Mouse (Mus musculus): ENCODE data around the gene Fam173a. TPM values are rescaled to one million over a fixed set of nuclear protein-coding genes. Genes with fewer than 3 reads are reported as not detected.

Fam173a gene
- polyA plus RNA-seq, 1 experiment from 2014 or later = 89.8 TPM

- Histone ChIP-seq H3K36me3 (peaks cover 51% of the 10 kb centered on the region), H3K4me3 (replicated peaks) (no peak overlapping the region), H3K9me3 (no peaks in the 10 kb centered on the region), H3K27me3 (no peaks in the 10 kb centered on the region), H3K4me1 (replicated peaks) (peaks cover 81% of the 10 kb centered on the region), H3K4me2 (replicated peaks) (no peak overlapping the region), H3K27ac (no peak overlapping the region), H3K9ac (replicated peaks) (no peak overlapping the region; the same call in 1 of the 2 replicates)
- WGBS = 95% methylated on average over 13 of the region's 13 CpGs
- no peak for ATAC-seq
These were observed 34.3 kb upstream of the Fam173a start for GRCm38 (mm10) chr17:25827011-25827410.

GRCm38 (mm10) chr17:25825984-25826570 is 33.4 kb upstream of the Fam173a start:
- H3K9me3 ChIP-seq = no peaks in the 10 kb centered on the region
- 0 out of 2 replicates have a peak overlapping the region, but pooled peaks have one; percentile 3 for H3K4me2 ChIP-seq (replicated peaks)
- H3K4me1 ChIP-seq (replicated peaks) = peaks cover 72% of the 10 kb centered on the region
- no peaks in the 10 kb centered on the region for H3K27me3 ChIP-seq
- 95% methylated on average over 27 of the region's 27 CpGs for WGBS
- no peak for ATAC-seq
- H3K36me3 ChIP-seq = peaks cover 45% of the 10 kb centered on the region
- no peak overlapping the region for H3K9ac ChIP-seq (replicated peaks)
- no peak overlapping the region for H3K27ac ChIP-seq
- H3K4me3 ChIP-seq (replicated peaks) = no peak overlapping the region

DNA sequence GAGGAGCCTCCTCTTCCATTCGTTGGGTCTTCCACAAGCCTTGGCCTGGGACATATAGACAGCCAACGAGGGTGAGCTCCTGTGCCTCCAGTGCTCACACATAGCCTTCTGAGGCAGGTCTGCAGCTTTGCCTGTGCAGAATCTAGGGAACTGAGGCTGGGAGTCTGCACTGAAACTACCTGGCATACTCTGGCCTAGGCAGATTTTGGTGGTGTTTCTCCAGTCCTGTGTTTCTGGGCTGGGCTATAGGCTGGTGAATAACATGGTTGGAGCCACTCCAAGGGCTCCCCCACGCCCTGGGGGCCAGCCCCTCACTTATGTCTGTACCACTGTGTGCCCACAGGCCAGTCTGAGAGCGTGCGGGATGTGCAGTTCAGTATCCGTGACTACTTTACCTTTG is 32.6 kb upstream of the Fam173a start:
- peak overlapping the region; percentile 49 for H3K9ac ChIP-seq (replicated peaks)
- H3K27me3 ChIP-seq = peaks cover 4% of the 10 kb centered on the region
- peaks cover 64% of the 10 kb centered on the region for H3K4me1 ChIP-seq (replicated peaks)
- WGBS = 93% methylated on average over 6 of the region's 6 CpGs
- no peak overlapping the region for H3K4me3 ChIP-seq (replicated peaks)
- peak overlapping the region; percentile 99 for H3K4me2 ChIP-seq (replicated peaks)
- no peak for ATAC-seq
- no peak overlapping the region for H3K27ac ChIP-seq
- no peaks in the 10 kb centered on the region for H3K9me3 ChIP-seq
- peaks cover 39% of the 10 kb centered on the region for H3K36me3 ChIP-seq

GRCm38 (mm10) chr17:25824362-25825142 is 31.9 kb upstream of the Fam173a start:
- WGBS = 76% methylated on average over 17 of the region's 17 CpGs
- ATAC-seq = no peak
- peaks cover 56% of the 10 kb centered on the region for H3K4me1 ChIP-seq (replicated peaks)

GRCm38 (mm10) chr17:25823452-25823851 is 30.8 kb upstream of the Fam173a start, which contains the start of gene Wdr24:
TSS of gene Wdr24 (plus strand) at chr17:25823627.
- Histone ChIP-seq H3K27me3 (peaks cover 23% of the 10 kb centered on the region), H3K27ac (peak within 1 kb of the TSS; percentile 72), H3K4me2 (replicated peaks) (peak within 1 kb of the TSS; percentile 99), H3K4me3 (replicated peaks) (peak within 1 kb of the TSS; percentile 66), H3K9ac (replicated peaks) (peak within 1 kb of the TSS; percentile 83), H3K9me3 (no peaks in the 10 kb centered on the region), H3K36me3 (peaks cover 48% of the 10 kb centered on the region), H3K4me1 (replicated peaks) (peaks cover 52% of the 10 kb centered on the region)
- peak; percentile 68 for ATAC-seq
- under 1% methylated on average over 18 of the region's 18 CpGs for WGBS

More at GRCm38 (mm10) chr17:25824362-25825142, 31.9 kb upstream of the Fam173a start:
- Histone ChIP-seq H3K9me3 (no peaks in the 10 kb centered on the region), H3K27me3 (peaks cover 12% of the 10 kb centered on the region), H3K4me3 (replicated peaks) (peak overlapping the region; percentile 66), H3K9ac (replicated peaks) (peak overlapping the region; percentile 83), H3K27ac (no peak overlapping the region), H3K36me3 (peaks cover 39% of the 10 kb centered on the region), H3K4me2 (replicated peaks) (peak overlapping the region; percentile 99)

- peaks cover 44% of the 10 kb centered on the region for H3K36me3 ChIP-seq
- 0 out of 2 replicates have a peak overlapping the region, but pooled peaks have one; percentile 5 for H3K4me3 ChIP-seq (replicated peaks)
- H3K27ac ChIP-seq = no peak overlapping the region
- ATAC-seq = no peak
- peaks cover 41% of the 10 kb centered on the region for H3K27me3 ChIP-seq
- H3K4me2 ChIP-seq (replicated peaks) = 0 out of 2 replicates have a peak overlapping the region, but pooled peaks have one; percentile 11
- H3K4me1 ChIP-seq (replicated peaks) = peaks cover 14% of the 10 kb centered on the region
- no peaks in the 10 kb centered on the region for H3K9me3 ChIP-seq
- H3K9ac ChIP-seq (replicated peaks) = 0 out of 2 replicates have a peak overlapping the region, but pooled peaks have one; percentile 23
- WGBS = 8% methylated on average over 44 of the region's 46 CpGs
These were observed 26.4 kb upstream of the Fam173a start for GRCm38 (mm10) chr17:25818851-25819780.

GRCm38 (mm10) chr17:25817662-25818061 is 25.0 kb upstream of the Fam173a start:
- no peak overlapping the region for H3K9ac ChIP-seq (replicated peaks)
- ATAC-seq = no peak
- H3K36me3 ChIP-seq = peaks cover 44% of the 10 kb centered on the region
- no peaks in the 10 kb centered on the region for H3K9me3 ChIP-seq
- H3K4me1 ChIP-seq (replicated peaks) = peaks cover 18% of the 10 kb centered on the region
- H3K4me2 ChIP-seq (replicated peaks) = no peak overlapping the region
- 90% methylated on average over 11 of the region's 11 CpGs for WGBS
- H3K27ac ChIP-seq = no peak overlapping the region
- peaks cover 41% of the 10 kb centered on the region for H3K27me3 ChIP-seq
- no peak overlapping the region for H3K4me3 ChIP-seq (replicated peaks)

- Histone ChIP-seq H3K9me3 (no peaks in the 10 kb centered on the region), H3K9ac (replicated peaks) (peak overlapping the region; percentile 65), H3K36me3 (peaks cover 25% of the 10 kb centered on the region), H3K4me3 (replicated peaks) (peak overlapping the region; percentile 17), H3K4me1 (replicated peaks) (peaks cover 46% of the 10 kb centered on the region), H3K27me3 (peaks cover 24% of the 10 kb centered on the region), H3K27ac (no peak overlapping the region), H3K4me2 (replicated peaks) (peak overlapping the region; percentile 39)
- WGBS = 3% methylated on average over 20 of the region's 20 CpGs
- ATAC-seq = no peak
These were observed 20.8 kb upstream of the Fam173a start for GRCm38 (mm10) chr17:25813471-25813870.

DNA sequence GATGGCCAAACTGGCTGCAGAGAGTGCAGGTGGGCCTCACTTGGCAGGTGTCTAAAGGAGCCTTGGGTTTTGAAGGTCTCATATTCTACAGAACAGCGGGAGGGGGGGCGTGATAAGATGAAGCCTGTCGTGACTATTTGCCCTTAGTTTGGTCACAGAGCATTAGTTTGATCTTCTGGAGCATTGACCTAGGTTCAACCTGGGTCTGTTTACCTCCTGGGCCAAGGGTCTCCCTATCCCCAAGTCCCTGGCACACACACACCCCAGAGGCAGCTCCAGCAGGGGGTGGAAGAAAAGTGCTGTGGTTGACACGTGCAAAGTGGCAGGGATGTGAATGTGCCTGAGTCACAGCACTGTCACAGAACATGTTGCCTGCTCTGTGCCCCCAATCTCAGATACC is 18.2 kb upstream of the Fam173a start:
- H3K27me3 ChIP-seq = peaks cover 6% of the 10 kb centered on the region; the same call in 1 of the 2 replicates
- H3K4me1 ChIP-seq (replicated peaks) = peaks cover 52% of the 10 kb centered on the region
- 69% methylated on average over 4 of the region's 4 CpGs for WGBS
- H3K27ac ChIP-seq = no peak overlapping the region
- H3K9me3 ChIP-seq = no peaks in the 10 kb centered on the region
- no peak for ATAC-seq
- H3K4me3 ChIP-seq (replicated peaks) = peak overlapping the region; percentile 88
- peak overlapping the region; percentile 96; the same call in 1 of the 2 replicates for H3K9ac ChIP-seq (replicated peaks)
- H3K4me2 ChIP-seq (replicated peaks) = peak overlapping the region; percentile 88
- no peaks in the 10 kb centered on the region for H3K36me3 ChIP-seq

DNA sequence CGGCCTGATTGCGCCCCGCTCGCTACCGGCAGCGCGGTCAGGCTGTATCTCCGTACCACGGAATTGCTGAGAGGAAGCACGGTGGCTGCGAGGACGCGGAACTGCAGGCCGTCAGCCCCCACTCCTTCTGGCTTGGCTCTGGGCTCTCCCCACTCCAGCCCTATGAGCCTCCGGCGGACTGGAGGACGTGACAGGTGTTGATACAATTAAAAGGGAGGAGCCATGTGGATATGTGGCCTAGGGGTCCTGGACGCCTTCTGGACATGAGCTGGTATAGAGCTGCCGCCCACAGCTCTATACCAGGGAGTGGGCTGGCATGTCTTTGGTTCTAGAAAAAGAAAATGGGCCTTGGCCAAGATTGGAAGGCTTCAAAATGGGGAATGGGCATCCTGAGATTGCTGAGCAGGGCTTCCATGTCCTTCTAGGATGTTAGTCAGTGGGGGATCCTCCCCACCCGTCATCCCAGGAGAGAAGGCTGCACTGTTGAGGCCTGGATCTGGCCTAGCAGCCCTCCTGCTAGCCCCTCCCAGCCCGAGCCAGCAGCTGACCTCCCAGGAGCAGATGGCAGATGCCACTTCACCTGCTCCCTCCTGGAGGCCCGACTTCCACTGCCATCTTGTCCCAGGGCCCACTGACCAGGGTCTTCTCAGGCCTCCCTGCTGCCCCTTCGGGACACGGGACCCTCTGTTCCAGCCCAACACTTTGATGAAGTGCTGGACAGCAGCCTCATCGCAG is 17.1 kb upstream of the Fam173a start:
- no peaks in the 10 kb centered on the region for H3K9me3 ChIP-seq
- WGBS = 5% methylated on average over 25 of the region's 25 CpGs
- peak overlapping the region; percentile 96 for H3K9ac ChIP-seq (replicated peaks)
- H3K4me2 ChIP-seq (replicated peaks) = peak overlapping the region; percentile 88
- H3K27ac ChIP-seq = peak overlapping the region; percentile 99
- peaks cover 52% of the 10 kb centered on the region for H3K4me1 ChIP-seq (replicated peaks)
- peaks cover 6% of the 10 kb centered on the region; the same call in 1 of the 2 replicates for H3K27me3 ChIP-seq
- no peaks in the 10 kb centered on the region for H3K36me3 ChIP-seq
- ATAC-seq = peak; percentile 74
- H3K4me3 ChIP-seq (replicated peaks) = peak overlapping the region; percentile 88
